In the genomic region with DNA sequence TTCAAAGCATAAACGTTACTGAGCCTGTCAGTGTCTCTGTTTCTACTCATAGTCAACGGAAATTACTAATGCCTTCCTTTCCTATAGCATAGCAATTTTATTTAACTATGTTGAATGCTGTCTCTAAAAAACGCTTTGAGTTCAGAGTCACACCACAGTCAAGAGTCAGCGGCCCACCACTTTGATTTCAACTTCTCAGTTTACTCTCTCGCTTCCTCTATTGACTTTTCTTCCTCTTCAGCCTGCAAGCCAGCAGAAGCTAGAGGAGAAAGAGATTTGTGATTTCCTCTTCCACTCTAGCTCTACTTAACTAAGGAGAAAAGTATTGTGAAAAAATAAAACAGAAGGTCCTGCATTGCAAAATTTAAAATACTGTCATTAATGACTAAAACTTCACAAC, we compare ENCODE assay signal across 17 mouse cellular contexts. TPM values are rescaled to one million over a fixed set of nuclear protein-coding genes. Genes with fewer than 3 reads are reported as not detected.
DNase-seq lines count a peak whose midpoint lies in the region; ATAC-seq lines count a peak whose summit lies in the region.
"Had no signal": no experiment of that assay in that cellular context is flagged by ENCODE, and none has a peak within 500 bp of the region (broad histone marks: within the 10 kb centered on the region; RNA-seq: fewer than 3 reads in every experiment).

No protein-coding gene starts in this region.

- intact Hi-C loops in heart, postnatal 25 days (cut with DNase I) = no loop called here

- ATAC-seq in hematopoietic stem cell, adult 5-6 weeks (replicated peaks in 1 of 2; ENCODE audit: insufficient read depth in 1 of 2, low FRiP score in 2 of 2, low TSS enrichment in 1 of 2, low read depth in 1 of 2, poor library complexity in 2 of 2, severe bottlenecking in 2 of 2) = peak; percentile 58 to 71; a peak in 3 of 4 replicates
- ATAC-seq in megakaryocyte, adult 5-6 weeks (ENCODE audit: poor library complexity, severe bottlenecking) = peak; percentile 90
- ATAC-seq in cerebellum, adult (ENCODE audit: insufficient number of reproducible peaks, low FRiP score, low TSS enrichment) = no peak
- ATAC-seq: forebrain, embryonic 13.5 days; hindbrain, postnatal 0 days had no signal

- DNase-seq in heart, adult 11 months = peak; percentile 86
- DNase-seq in heart, postnatal 25 days (ENCODE audit: low spot score) = no peak
- DNase-seq in CD4-positive helper T cell, adult 2 months (ENCODE audit: low read depth, low spot score) = peak; percentile 8
- DNase-seq in embryo, embryonic 10.5 days (ENCODE audit: low spot score) = no peak
- no peak for DNase-seq in cerebellum, adult 11-12 months
- DNase-seq: adrenal gland, adult 8-10 months; cerebellum, adult 9-10 months; gastrocnemius, adult 2 months; heart, adult 2 months; heart, postnatal 10 days; kidney, adult 9 months; thymus, adult 2 months had no signal

RNA-seq across cellular contexts. Expression of gene Rps6ka3, which starts 10.0 kb away (rescaled TPM):
- total RNA-seq in heart, postnatal 25 days (2021) = 10 to 100 TPM; 36.3 to 38.6 TPM
- 76.3 and 79.5 TPM in 2 replicates for total RNA-seq in hematopoietic stem cell, adult 5-6 weeks (2017)
- 68.9 and 102 TPM in 2 replicates for total RNA-seq in megakaryocyte, adult 5-6 weeks (2015)
- 42.0 and 44.4 TPM in 2 replicates for total RNA-seq in megakaryocyte, adult 5-6 weeks (2017)

Comparison
In these comparisons a context has a peak if more than half of its experiments do, and no peak if none do; other contexts are left out.
1. DNase-seq: peak in heart, adult 11 months (single experiment) and CD4-positive helper T cell, adult 2 months (single experiment); none in heart, postnatal 25 days (single experiment), embryo, embryonic 10.5 days (single experiment) and cerebellum, adult 11-12 months (single experiment).